Mouse (Mus musculus): ENCODE measurements around the gene Cyp4f17. TPM values are rescaled to one million over a fixed set of nuclear protein-coding genes. Genes with fewer than 3 reads are reported as not detected.
"Not testable (repeated sequence)": the region's sequence is repeated elsewhere in the genome, so short reads cannot be mapped to it uniquely, and the experiment has no call there.

Cyp4f17 gene
- polyA plus RNA-seq, 1 experiment from 2014 or later: 5.9 TPM

GRCm38 (mm10) chr17:32503111-32503510, 2.7 kb upstream of the Cyp4f17 start:
- ATAC-seq (ENCODE audit: insufficient read depth): no peak
- WGBS: 49% methylated on average over 2 of the region's 2 CpGs
- TF ChIP-seq CTCF (IDR thresholded peaks at IDR 0.05; ENCODE audit: low read depth): no peak

GRCm38 (mm10) chr17:32506729-32507245, 937 bp downstream of the Cyp4f17 start:
- Histone ChIP-seq H3K9ac (peak overlapping the region; percentile 65), H3K27ac (ENCODE audit: low read depth) (peak overlapping the region; percentile 75; the same call in 1 of the 2 replicates), H3K9me3 (ENCODE audit: low read depth, low read length) (no peaks in the 10 kb centered on the region), H3K36me3 (ENCODE audit: insufficient read depth) (no peaks in the 10 kb centered on the region), H3K27me3 (ENCODE audit: insufficient read depth, low read length) (no peaks in the 10 kb centered on the region), H3K4me2 (peak overlapping the region; percentile 91), H3K4me3 (ENCODE audit: low read depth, low read length) (peak overlapping the region; percentile 52), H3K4me1 (ENCODE audit: insufficient read depth) (peaks cover 4% of the 10 kb centered on the region; the same call in 1 of the 2 replicates)
- 30% methylated on average over 9 of the region's 9 CpGs for WGBS
- DNase-seq (no peak), ATAC-seq (ENCODE audit: insufficient read depth) (peak; percentile 52; the same call in 1 of the 2 replicates)
- no peak for TF ChIP-seq CTCF (IDR thresholded peaks at IDR 0.05; ENCODE audit: low read depth)

More at GRCm38 (mm10) chr17:32503111-32503510, 2.7 kb upstream of the Cyp4f17 start:
- H3K4me3 ChIP-seq (ENCODE audit: low read depth, low read length): no peak overlapping the region
- H3K36me3 ChIP-seq (ENCODE audit: insufficient read depth): no peaks in the 10 kb centered on the region
- no peaks in the 10 kb centered on the region for H3K27me3 ChIP-seq (ENCODE audit: insufficient read depth, low read length)
- H3K9ac ChIP-seq: no peak overlapping the region
- H3K27ac ChIP-seq (ENCODE audit: low read depth): no peak overlapping the region
- H3K4me1 ChIP-seq (ENCODE audit: insufficient read depth): peaks cover 4% of the 10 kb centered on the region; the same call in 1 of the 2 replicates
- no peak for DNase-seq
- no peaks in the 10 kb centered on the region for H3K9me3 ChIP-seq (ENCODE audit: low read depth, low read length)
- no peak overlapping the region for H3K4me2 ChIP-seq

- Histone ChIP-seq H3K27me3 (ENCODE audit: insufficient read depth, low read length) (no peaks in the 10 kb centered on the region), H3K9ac (no peak overlapping the region)
- ATAC-seq (ENCODE audit: insufficient read depth): no peak
These were observed 10.3 kb downstream of the Cyp4f17 start for GRCm38 (mm10) chr17:32516126-32516525.

GRCm38 (mm10) chr17:32521981-32522380, 16.1 kb downstream of the Cyp4f17 start:
- H3K27me3 ChIP-seq (ENCODE audit: insufficient read depth, low read length): no peaks in the 10 kb centered on the region
- ATAC-seq (ENCODE audit: insufficient read depth): no peak
- H3K9me3 ChIP-seq (ENCODE audit: low read depth, low read length): no peaks in the 10 kb centered on the region
- no peak for TF ChIP-seq CTCF (IDR thresholded peaks at IDR 0.05; ENCODE audit: low read depth)
- H3K27ac ChIP-seq (ENCODE audit: low read depth): no peak overlapping the region
- no peaks in the 10 kb centered on the region for H3K4me1 ChIP-seq (ENCODE audit: insufficient read depth)
- no peak overlapping the region for H3K9ac ChIP-seq
- no peak overlapping the region for H3K4me2 ChIP-seq
- H3K4me3 ChIP-seq (ENCODE audit: low read depth, low read length): no peak overlapping the region
- no peaks in the 10 kb centered on the region for H3K36me3 ChIP-seq (ENCODE audit: insufficient read depth)
- DNase-seq: no peak
- 87% methylated on average over 5 of the region's 5 CpGs for WGBS

More at GRCm38 (mm10) chr17:32516126-32516525, 10.3 kb downstream of the Cyp4f17 start:
- no peak for TF ChIP-seq CTCF (IDR thresholded peaks at IDR 0.05; ENCODE audit: low read depth)
- no peak for DNase-seq
- Histone ChIP-seq H3K36me3 (ENCODE audit: insufficient read depth) (no peaks in the 10 kb centered on the region), H3K27ac (ENCODE audit: low read depth) (no peak overlapping the region), H3K9me3 (ENCODE audit: low read depth, low read length) (no peaks in the 10 kb centered on the region), H3K4me1 (ENCODE audit: insufficient read depth) (no peaks in the 10 kb centered on the region), H3K4me2 (no peak overlapping the region), H3K4me3 (ENCODE audit: low read depth, low read length) (no peak overlapping the region)
- 67% methylated on average over 5 of the region's 5 CpGs for WGBS

- Histone ChIP-seq H3K27ac (ENCODE audit: low read depth) (no peak overlapping the region), H3K36me3 (ENCODE audit: insufficient read depth) (no peaks in the 10 kb centered on the region), H3K4me1 (ENCODE audit: insufficient read depth) (no peaks in the 10 kb centered on the region), H3K9me3 (ENCODE audit: low read depth, low read length) (no peaks in the 10 kb centered on the region), H3K4me2 (no peak overlapping the region), H3K9ac (no peak overlapping the region), H3K4me3 (ENCODE audit: low read depth, low read length) (no peak overlapping the region), H3K27me3 (ENCODE audit: insufficient read depth, low read length) (no peaks in the 10 kb centered on the region)
- DNase-seq: no peak
- 85% methylated on average over 4 of the region's 4 CpGs for WGBS
- no peak for TF ChIP-seq CTCF (IDR thresholded peaks at IDR 0.05; ENCODE audit: low read depth)
- ATAC-seq (ENCODE audit: insufficient read depth): no peak
These were observed 16.5 kb downstream of the Cyp4f17 start for GRCm38 (mm10) chr17:32522386-32522785.

GRCm38 (mm10) chr17:32522816-32523215, 17.0 kb downstream of the Cyp4f17 start:
- Histone ChIP-seq H3K4me2 (no peak overlapping the region), H3K4me1 (ENCODE audit: insufficient read depth) (no peaks in the 10 kb centered on the region), H3K36me3 (ENCODE audit: insufficient read depth) (no peaks in the 10 kb centered on the region), H3K9ac (no peak overlapping the region), H3K27ac (ENCODE audit: low read depth) (no peak overlapping the region), H3K9me3 (ENCODE audit: low read depth, low read length) (no peaks in the 10 kb centered on the region), H3K4me3 (ENCODE audit: low read depth, low read length) (no peak overlapping the region), H3K27me3 (ENCODE audit: insufficient read depth, low read length) (no peaks in the 10 kb centered on the region)
- no peak for DNase-seq
- no peak for ATAC-seq (ENCODE audit: insufficient read depth)
- no peak for TF ChIP-seq CTCF (IDR thresholded peaks at IDR 0.05; ENCODE audit: low read depth)
- 82% methylated on average over 5 of the region's 5 CpGs for WGBS

GRCm38 (mm10) chr17:32523895-32524294, 18.0 kb downstream of the Cyp4f17 start:
- no peak overlapping the region for H3K4me2 ChIP-seq
- no peaks in the 10 kb centered on the region for H3K36me3 ChIP-seq (ENCODE audit: insufficient read depth)
- TF ChIP-seq CTCF (IDR thresholded peaks at IDR 0.05; ENCODE audit: low read depth): no peak
- ATAC-seq (ENCODE audit: insufficient read depth) (no peak), DNase-seq (no peak)
- H3K9ac ChIP-seq: no peak overlapping the region
- no peaks in the 10 kb centered on the region for H3K27me3 ChIP-seq (ENCODE audit: insufficient read depth, low read length)
- no peak overlapping the region for H3K27ac ChIP-seq (ENCODE audit: low read depth)
- H3K4me3 ChIP-seq (ENCODE audit: low read depth, low read length): no peak overlapping the region
- no peaks in the 10 kb centered on the region for H3K4me1 ChIP-seq (ENCODE audit: insufficient read depth)
- no peaks in the 10 kb centered on the region for H3K9me3 ChIP-seq (ENCODE audit: low read depth, low read length)
- WGBS: 86% methylated on average over 11 of the region's 11 CpGs

GRCm38 (mm10) chr17:32526341-32526740, 20.5 kb downstream of the Cyp4f17 start:
- H3K9me3 ChIP-seq (ENCODE audit: low read depth, low read length); DNase-seq; H3K4me3 ChIP-seq (ENCODE audit: low read depth, low read length); H3K27ac ChIP-seq (ENCODE audit: low read depth); H3K9ac ChIP-seq; H3K4me1 ChIP-seq (ENCODE audit: insufficient read depth); H3K27me3 ChIP-seq (ENCODE audit: insufficient read depth, low read length); ATAC-seq (ENCODE audit: insufficient read depth); H3K4me2 ChIP-seq; H3K36me3 ChIP-seq (ENCODE audit: insufficient read depth): not testable (repeated sequence)
- WGBS: 82% methylated on average over 1 of the region's 1 CpGs

Measured in lung, embryonic 14.5 days (tissue).